Mouse (Mus musculus) liver, embryonic 14.5 days (tissue): ENCODE measurements around the gene Clns1a.

Experiments
- CTCF ChIP-seq: IDR thresholded peaks from 2 replicates; pipeline ENCODE4 v1.5.1; 2016; ENCODE audit warnings: antibody characterized with exemption, low read depth, control low read depth
- EP300 ChIP-seq: IDR thresholded peaks from 2 replicates; pipeline ENCODE4 v1.6.1; 2016; ENCODE audit warnings: antibody characterized with exemption, low read depth

DNA sequence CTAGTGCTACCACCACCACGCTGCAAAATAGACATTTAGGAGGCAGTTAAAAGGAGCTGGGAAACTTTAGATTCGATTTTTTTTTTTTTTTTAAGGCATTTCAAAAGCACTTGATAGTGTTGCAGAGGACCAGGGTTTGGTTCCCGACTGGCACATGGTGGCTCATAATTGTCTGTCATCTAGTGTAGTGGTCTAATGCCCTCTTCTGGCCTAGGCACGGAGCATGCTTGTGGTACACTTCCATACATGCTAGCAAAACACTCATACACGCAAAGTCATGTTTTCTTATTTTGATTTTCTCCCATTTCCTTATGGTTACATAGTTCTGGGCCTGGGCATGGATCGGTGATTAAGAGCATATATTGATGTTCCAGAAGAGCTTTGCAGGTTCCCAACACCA, 40.3 kb upstream of the Clns1a start:
- peak; percentile 15; the same call in 1 of the 2 replicates for TF ChIP-seq CTCF
- no peak for TF ChIP-seq EP300
